Mouse (Mus musculus): Measurements from ENCODE around the gene Copz2. TPM values are rescaled to one million over a fixed set of nuclear protein-coding genes. Genes with fewer than 3 reads are reported as not detected.

Copz2 gene
- polyA plus RNA-seq, 1 experiment from 2014 or later: 16.3 TPM

- Histone ChIP-seq H3K36me3 (ENCODE audit: control insufficient read depth, insufficient read depth, low read length) (no peaks in the 10 kb centered on the region), H3K4me1 (ENCODE audit: control insufficient read depth, insufficient read depth, low read length) (peaks cover 31% of the 10 kb centered on the region), H3K4me2 (ENCODE audit: low read length) (peak overlapping the region; percentile 33; the same call in 1 of the 2 replicates), H3K9me3 (replicated peaks; ENCODE audit: control insufficient read depth, low read length, poor library complexity, severe bottlenecking) (no peaks in the 10 kb centered on the region), H3K27me3 (ENCODE audit: control insufficient read depth, insufficient read depth, low read depth, low read length) (0 out of 2 replicates have a peak, but pooled peaks cover 2% of the 10 kb centered on the region), H3K27ac (ENCODE audit: low read length) (no peak overlapping the region), H3K4me3 (ENCODE audit: low read depth, low read length) (no peak overlapping the region), H3K9ac (ENCODE audit: low read depth, low read length) (0 out of 2 replicates have a peak overlapping the region, but pooled peaks have one; percentile 2)
- 14% methylated on average over 25 of the region's 26 CpGs for WGBS
- 0 out of 2 replicates have a peak, but pooled peaks have one; percentile 25 for ATAC-seq
Measured at GRCm38 (mm10) chr11:96863206-96863995, 13.7 kb downstream of the Copz2 start.

DNA sequence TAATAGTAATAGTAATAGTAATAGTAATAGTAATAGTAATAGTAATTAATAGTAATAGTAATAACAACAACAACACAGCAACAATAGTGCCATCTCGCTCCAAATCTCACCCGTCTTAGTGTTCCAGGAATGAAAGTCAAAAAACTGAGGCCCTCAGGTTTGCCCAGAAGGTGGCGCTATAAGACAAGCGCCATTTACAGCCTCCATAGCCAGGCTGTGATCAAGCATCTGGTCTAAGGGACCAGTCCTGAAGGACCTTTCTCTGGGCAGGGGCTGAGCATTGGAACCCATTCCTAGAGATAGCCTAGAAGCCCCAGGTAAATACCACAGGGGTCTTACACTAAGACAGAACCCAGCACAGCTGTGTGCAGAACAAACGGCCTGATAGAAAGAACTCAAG, 17.5 kb downstream of the Copz2 start:
- Histone ChIP-seq H3K4me2 (ENCODE audit: low read length) (no peak overlapping the region), H3K27ac (ENCODE audit: low read length) (no peak overlapping the region), H3K36me3 (ENCODE audit: control insufficient read depth, insufficient read depth, low read length) (no peaks in the 10 kb centered on the region), H3K9ac (ENCODE audit: low read depth, low read length) (no peak overlapping the region), H3K4me3 (ENCODE audit: low read depth, low read length) (no peak overlapping the region), H3K9me3 (replicated peaks; ENCODE audit: control insufficient read depth, low read length, poor library complexity, severe bottlenecking) (no peaks in the 10 kb centered on the region), H3K4me1 (ENCODE audit: control insufficient read depth, insufficient read depth, low read length) (peaks cover 23% of the 10 kb centered on the region), H3K27me3 (ENCODE audit: control insufficient read depth, insufficient read depth, low read depth, low read length) (0 out of 2 replicates have a peak, but pooled peaks cover 2% of the 10 kb centered on the region)
- 11% methylated on average over 5 of the region's 5 CpGs for WGBS
- no peak for ATAC-seq

GRCm38 (mm10) chr11:96872441-96873379, 23.0 kb downstream of the Copz2 start:
- Histone ChIP-seq H3K36me3 (ENCODE audit: control insufficient read depth, insufficient read depth, low read length) (no peaks in the 10 kb centered on the region), H3K4me1 (ENCODE audit: control insufficient read depth, insufficient read depth, low read length) (peaks cover 51% of the 10 kb centered on the region), H3K9ac (ENCODE audit: low read depth, low read length) (peak overlapping the region; percentile 47), H3K27me3 (ENCODE audit: control insufficient read depth, insufficient read depth, low read depth, low read length) (no peaks in the 10 kb centered on the region), H3K9me3 (replicated peaks; ENCODE audit: control insufficient read depth, low read length, poor library complexity, severe bottlenecking) (no peaks in the 10 kb centered on the region), H3K4me2 (ENCODE audit: low read length) (peak overlapping the region; percentile 32; the same call in 1 of the 2 replicates), H3K4me3 (ENCODE audit: low read depth, low read length) (no peak overlapping the region), H3K27ac (ENCODE audit: low read length) (peak overlapping the region; percentile 97)
- 2% methylated on average over 24 of the region's 24 CpGs for WGBS
- no peak for ATAC-seq

GRCm38 (mm10) chr11:96873601-96874140, 24.0 kb downstream of the Copz2 start:
- Histone ChIP-seq H3K9ac (ENCODE audit: low read depth, low read length) (peak overlapping the region; percentile 36), H3K27me3 (ENCODE audit: control insufficient read depth, insufficient read depth, low read depth, low read length) (no peaks in the 10 kb centered on the region), H3K9me3 (replicated peaks; ENCODE audit: control insufficient read depth, low read length, poor library complexity, severe bottlenecking) (no peaks in the 10 kb centered on the region), H3K4me2 (ENCODE audit: low read length) (no peak overlapping the region), H3K27ac (ENCODE audit: low read length) (peak overlapping the region; percentile 97), H3K36me3 (ENCODE audit: control insufficient read depth, insufficient read depth, low read length) (no peaks in the 10 kb centered on the region), H3K4me1 (ENCODE audit: control insufficient read depth, insufficient read depth, low read length) (peaks cover 52% of the 10 kb centered on the region), H3K4me3 (ENCODE audit: low read depth, low read length) (no peak overlapping the region)
- no peak for ATAC-seq
- WGBS: 8% methylated on average over 11 of the region's 11 CpGs

GRCm38 (mm10) chr11:96875270-96875669, 25.6 kb downstream of the Copz2 start:
- H3K9me3 ChIP-seq (replicated peaks; ENCODE audit: control insufficient read depth, low read length, poor library complexity, severe bottlenecking): no peaks in the 10 kb centered on the region
- H3K27me3 ChIP-seq (ENCODE audit: control insufficient read depth, insufficient read depth, low read depth, low read length): no peaks in the 10 kb centered on the region
- H3K4me1 ChIP-seq (ENCODE audit: control insufficient read depth, insufficient read depth, low read length): peaks cover 60% of the 10 kb centered on the region
- H3K27ac ChIP-seq (ENCODE audit: low read length): peak overlapping the region; percentile 97
- H3K9ac ChIP-seq (ENCODE audit: low read depth, low read length): 0 out of 2 replicates have a peak overlapping the region, but pooled peaks have one; percentile 61
- no peaks in the 10 kb centered on the region for H3K36me3 ChIP-seq (ENCODE audit: control insufficient read depth, insufficient read depth, low read length)
- no peak for ATAC-seq
- peak overlapping the region; percentile 26 for H3K4me3 ChIP-seq (ENCODE audit: low read depth, low read length)
- WGBS: 3% methylated on average over 4 of the region's 4 CpGs
- peak overlapping the region; percentile 55 for H3K4me2 ChIP-seq (ENCODE audit: low read length)

DNA sequence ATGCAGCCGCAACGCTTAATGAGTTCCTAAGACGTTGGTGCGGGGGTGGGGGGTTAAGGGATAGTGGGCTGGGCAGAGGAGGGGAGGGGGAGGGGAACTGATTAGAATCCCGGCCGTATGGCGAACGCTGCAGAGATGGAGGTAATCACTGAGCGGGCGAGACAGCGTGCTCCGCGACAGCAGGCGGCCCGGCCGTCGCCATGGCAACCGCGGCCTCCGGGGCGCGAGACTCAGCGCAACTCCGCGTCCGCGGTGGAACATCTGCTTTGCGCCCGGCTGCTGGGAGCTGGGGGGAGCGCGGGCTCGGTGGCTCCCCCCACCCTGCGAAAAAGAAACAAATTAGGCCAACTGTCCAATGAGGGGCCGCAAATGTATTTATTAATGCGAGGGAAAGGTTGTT, 26.1 kb downstream of the Copz2 start:
- Histone ChIP-seq H3K9me3 (replicated peaks; ENCODE audit: control insufficient read depth, low read length, poor library complexity, severe bottlenecking) (no peaks in the 10 kb centered on the region), H3K27ac (ENCODE audit: low read length) (peak overlapping the region; percentile 97), H3K4me2 (ENCODE audit: low read length) (peak overlapping the region; percentile 55), H3K27me3 (ENCODE audit: control insufficient read depth, insufficient read depth, low read depth, low read length) (no peaks in the 10 kb centered on the region), H3K9ac (ENCODE audit: low read depth, low read length) (peak overlapping the region; percentile 61), H3K4me1 (ENCODE audit: control insufficient read depth, insufficient read depth, low read length) (peaks cover 60% of the 10 kb centered on the region), H3K36me3 (ENCODE audit: control insufficient read depth, insufficient read depth, low read length) (no peaks in the 10 kb centered on the region), H3K4me3 (ENCODE audit: low read depth, low read length) (peak overlapping the region; percentile 26)
- under 1% methylated on average over 35 of the region's 35 CpGs for WGBS
- peak; percentile 83 for ATAC-seq

GRCm38 (mm10) chr11:96876300-96877040, 26.8 kb downstream of the Copz2 start:
- Histone ChIP-seq H3K4me3 (ENCODE audit: low read depth, low read length) (0 out of 2 replicates have a peak overlapping the region, but pooled peaks have one; percentile 26), H3K36me3 (ENCODE audit: control insufficient read depth, insufficient read depth, low read length) (no peaks in the 10 kb centered on the region), H3K27ac (ENCODE audit: low read length) (peak overlapping the region; percentile 97), H3K9me3 (replicated peaks; ENCODE audit: control insufficient read depth, low read length, poor library complexity, severe bottlenecking) (no peaks in the 10 kb centered on the region), H3K4me2 (ENCODE audit: low read length) (peak overlapping the region; percentile 55), H3K4me1 (ENCODE audit: control insufficient read depth, insufficient read depth, low read length) (peaks cover 60% of the 10 kb centered on the region), H3K9ac (ENCODE audit: low read depth, low read length) (peak overlapping the region; percentile 61), H3K27me3 (ENCODE audit: control insufficient read depth, insufficient read depth, low read depth, low read length) (no peaks in the 10 kb centered on the region)
- ATAC-seq: peak; percentile 71
- under 1% methylated on average over 13 of the region's 13 CpGs for WGBS

DNA sequence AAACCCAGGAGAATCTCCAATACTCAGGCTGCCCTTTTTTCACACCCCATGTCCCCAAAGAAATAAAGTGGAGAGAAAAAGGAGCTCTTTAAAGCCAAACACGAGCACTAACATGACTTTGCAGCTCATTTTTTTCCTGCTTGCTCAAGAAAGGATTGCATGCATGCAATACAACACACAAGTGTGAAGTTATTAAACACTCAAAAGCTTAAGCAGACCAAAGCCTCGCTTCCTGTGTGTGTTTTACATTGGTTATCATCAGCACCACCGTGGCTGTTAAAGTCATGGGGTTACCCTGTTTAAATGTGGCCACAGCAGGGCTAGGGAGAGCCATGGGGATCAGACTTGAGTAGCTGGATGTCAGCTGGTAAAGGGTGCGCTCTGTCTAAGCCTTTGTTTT, 27.4 kb downstream of the Copz2 start:
- Histone ChIP-seq H3K9ac (ENCODE audit: low read depth, low read length) (no peak overlapping the region; the same call in 1 of the 2 replicates), H3K4me2 (ENCODE audit: low read length) (no peak overlapping the region), H3K4me1 (ENCODE audit: control insufficient read depth, insufficient read depth, low read length) (peaks cover 60% of the 10 kb centered on the region), H3K27me3 (ENCODE audit: control insufficient read depth, insufficient read depth, low read depth, low read length) (no peaks in the 10 kb centered on the region), H3K9me3 (replicated peaks; ENCODE audit: control insufficient read depth, low read length, poor library complexity, severe bottlenecking) (no peaks in the 10 kb centered on the region), H3K36me3 (ENCODE audit: control insufficient read depth, insufficient read depth, low read length) (no peaks in the 10 kb centered on the region), H3K4me3 (ENCODE audit: low read depth, low read length) (no peak overlapping the region), H3K27ac (ENCODE audit: low read length) (peak overlapping the region; percentile 97)
- WGBS: 26% methylated on average over 4 of the region's 4 CpGs
- no peak for ATAC-seq
